Mouse (Mus musculus): ENCODE measurements around the gene Psmb3.
"Not testable (repeated sequence)": the region's sequence is repeated elsewhere in the genome, so short reads cannot be mapped to it uniquely, and the experiment has no call there.

The Psmb3 gene

GRCm38 (mm10) chr11:97697199-97697890 lies 5.9 kb upstream of the Psmb3 start:
- no peak for DNase-seq

- no peak for DNase-seq
These were observed 5.2 kb upstream of the Psmb3 start for GRCm38 (mm10) chr11:97697891-97698529.

GRCm38 (mm10) chr11:97698741-97699611 lies 4.2 kb upstream of the Psmb3 start:
- DNase-seq, result peak; percentile 76

- peak; percentile 93 for DNase-seq
These were observed 3.6 kb upstream of the Psmb3 start for GRCm38 (mm10) chr11:97699626-97700002.

GRCm38 (mm10) chr11:97700003-97700745 lies 3.0 kb upstream of the Psmb3 start, which contains the start of gene Pcgf2:
Gene Pcgf2, minus strand, starts transcription at chr11:97700497.
- peak; percentile 86 for DNase-seq

- DNase-seq, result peak; percentile 68
These were observed 2.2 kb upstream of the Psmb3 start for GRCm38 (mm10) chr11:97700746-97701580.

GRCm38 (mm10) chr11:97701581-97702392 lies 1.4 kb upstream of the Psmb3 start:
- peak; percentile 73 for DNase-seq

- peak; percentile 91 for DNase-seq
These were observed 830 bp upstream of the Psmb3 start for GRCm38 (mm10) chr11:97702393-97702745.

GRCm38 (mm10) chr11:97710067-97710466 lies 6.9 kb downstream of the Psmb3 start:
- DNase-seq, result not testable (repeated sequence)

- DNase-seq, result no peak
These were observed 8.2 kb downstream of the Psmb3 start for GRCm38 (mm10) chr11:97711200-97711900.

GRCm38 (mm10) chr11:97712286-97712685 lies 9.1 kb downstream of the Psmb3 start:
- DNase-seq, result no peak

GRCm38 (mm10) chr11:97713896-97714295 lies 10.7 kb downstream of the Psmb3 start:
- DNase-seq, result peak; percentile 70

- DNase-seq, result no peak
These were observed 11.2 kb downstream of the Psmb3 start for GRCm38 (mm10) chr11:97714356-97714755.

- no peak for DNase-seq
These were observed 11.9 kb downstream of the Psmb3 start for GRCm38 (mm10) chr11:97714784-97715760.

- DNase-seq, result no peak
These were observed 12.8 kb downstream of the Psmb3 start for GRCm38 (mm10) chr11:97716021-97716420.

- DNase-seq, result no peak
These were observed 14.4 kb downstream of the Psmb3 start for GRCm38 (mm10) chr11:97717369-97718280.

GRCm38 (mm10) chr11:97718281-97718860 lies 15.2 kb downstream of the Psmb3 start:
- DNase-seq, result no peak

- no peak for DNase-seq
These were observed 15.8 kb downstream of the Psmb3 start for GRCm38 (mm10) chr11:97719041-97719440.

Measured in cerebellum, adult 9-10 months (tissue).